Mouse (Mus musculus): Measurements from ENCODE around the gene BC004004.
"Not testable (repeated sequence)": the region's sequence is repeated elsewhere in the genome, so short reads cannot be mapped to it uniquely, and the experiment has no call there.

Gene BC004004

GRCm38 (mm10) chr17:29261603-29262258 is 6.9 kb upstream of the BC004004 start:
- DNase-seq: no peak

- no peak for DNase-seq
Observed at GRCm38 (mm10) chr17:29262259-29262649, 6.3 kb upstream of the BC004004 start.

GRCm38 (mm10) chr17:29263417-29263816 is 5.2 kb upstream of the BC004004 start:
- DNase-seq: no peak

- peak; percentile 82 for DNase-seq
Observed at GRCm38 (mm10) chr17:29263840-29264633, 4.6 kb upstream of the BC004004 start, which contains the start of gene Ppil1. TSS of gene Ppil1 (minus strand) at chr17:29264186.

GRCm38 (mm10) chr17:29264760-29265159 is 3.8 kb upstream of the BC004004 start:
- no peak for DNase-seq

- not testable (repeated sequence) for DNase-seq
Observed at GRCm38 (mm10) chr17:29267040-29267439, 1.5 kb upstream of the BC004004 start.

GRCm38 (mm10) chr17:29267931-29268681 is 482 bp upstream of the BC004004 start:
- DNase-seq: no peak

- DNase-seq: no peak
Observed at GRCm38 (mm10) chr17:29269349-29269706, 740 bp downstream of the BC004004 start.

GRCm38 (mm10) chr17:29270148-29270698 is 1.6 kb downstream of the BC004004 start:
- no peak for DNase-seq

GRCm38 (mm10) chr17:29273156-29273555 is 4.6 kb downstream of the BC004004 start:
- no peak for DNase-seq

- no peak for DNase-seq
Observed at GRCm38 (mm10) chr17:29273889-29274288, 5.3 kb downstream of the BC004004 start.

GRCm38 (mm10) chr17:29280422-29280821 is 11.8 kb downstream of the BC004004 start:
- DNase-seq: no peak

GRCm38 (mm10) chr17:29281541-29281940 is 13.0 kb downstream of the BC004004 start:
- no peak for DNase-seq

- DNase-seq: no peak
Observed at GRCm38 (mm10) chr17:29282216-29282952, 13.8 kb downstream of the BC004004 start.

- DNase-seq: no peak
Observed at GRCm38 (mm10) chr17:29291793-29292192, 23.2 kb downstream of the BC004004 start.

GRCm38 (mm10) chr17:29292996-29293395 is 24.4 kb downstream of the BC004004 start:
- no peak for DNase-seq

- DNase-seq: no peak
Observed at GRCm38 (mm10) chr17:29293807-29294605, 25.4 kb downstream of the BC004004 start.

GRCm38 (mm10) chr17:29295835-29296234 is 27.2 kb downstream of the BC004004 start:
- DNase-seq: no peak

GRCm38 (mm10) chr17:29297321-29297720 is 28.7 kb downstream of the BC004004 start:
- DNase-seq: no peak

- no peak for DNase-seq
Observed at GRCm38 (mm10) chr17:29297813-29298212, 29.2 kb downstream of the BC004004 start.

- no peak for DNase-seq
Observed at GRCm38 (mm10) chr17:29299282-29299681, 30.7 kb downstream of the BC004004 start.

GRCm38 (mm10) chr17:29300926-29301325 is 32.3 kb downstream of the BC004004 start:
- no peak for DNase-seq

All from right cerebral cortex, postnatal 25 days (tissue).